Mouse (Mus musculus) forebrain, postnatal 0 days (tissue): ENCODE results near the gene Mrtfa. TPM values are rescaled to one million over a fixed set of nuclear protein-coding genes. Genes with fewer than 3 reads are reported as not detected.

Experiments used
- ATAC-seq: fragments of 200-750 bp; cut with Nextera tagmentation; 2 replicates; pipeline ENCODE4 v1.8.0; 2017; ENCODE audit warnings: mild to moderate bottlenecking, moderate library complexity
- DNase-seq: peaks from one replicate; pipeline ENCODE4 v3.0.0-alpha.2; 2015
- H3K27ac ChIP-seq: fragments of 300-500 bp; sonication (generic); 2 replicates; pipeline ENCODE4 v1.5.1; 2014; ENCODE audit warnings: low read depth, mild to moderate bottlenecking, antibody characterized with exemption, low read length, moderate library complexity, mixed read lengths
- H3K27me3 ChIP-seq: fragments of 300-500 bp; sonication (generic); 2 replicates; pipeline ENCODE4 v1.6.1; 2014; ENCODE audit warnings: mild to moderate bottlenecking, low read length, mixed read lengths; ENCODE audit not compliant: insufficient read depth
- H3K36me3 ChIP-seq: fragments of 300-500 bp; sonication (generic); 2 replicates; pipeline ENCODE4 v1.6.1; 2014; ENCODE audit warnings: mild to moderate bottlenecking, moderate library complexity; ENCODE audit not compliant: insufficient read depth
- H3K4me1 ChIP-seq: fragments of 300-500 bp; sonication (generic); 2 replicates; pipeline ENCODE4 v1.6.1; 2014; ENCODE audit warnings: antibody characterized with exemption; ENCODE audit not compliant: insufficient read depth
- H3K4me2 ChIP-seq: fragments of 300-500 bp; sonication (generic); 2 replicates; pipeline ENCODE4 v1.6.1; 2014; ENCODE audit warnings: low read depth, mild to moderate bottlenecking, moderate library complexity
- H3K4me3 ChIP-seq: fragments of 300-500 bp; sonication (generic); 2 replicates; pipeline ENCODE4 v1.5.1; 2014; ENCODE audit warnings: low read depth, low read length, mixed read lengths
- H3K9ac ChIP-seq: fragments of 300-500 bp; sonication (generic); 2 replicates; pipeline ENCODE4 v1.6.1; 2014; ENCODE audit warnings: mild to moderate bottlenecking
- H3K9me3 ChIP-seq: fragments of 300-500 bp; sonication (generic); 2 replicates; pipeline ENCODE4 v1.6.1; 2016; ENCODE audit warnings: low read length
- CTCF ChIP-seq: sonication (generic); IDR thresholded peaks from 2 replicates; pipeline ENCODE4 v1.5.1; 2016; ENCODE audit warnings: antibody characterized with exemption, control low read depth, low read depth
- WGBS: fragments of 180-500 bp; shearing (Covaris S2); extraction: QIAGEN DNeasy Blood & Tissue Kit; methylation state at CpG from one replicate; pipeline ENCODE4 v1.1.7; 2014; 5-methylcytosine and 5-hydroxymethylcytosine counted together
- polyA plus RNA-seq: library from polyadenylated mRNA; unstranded; fragments of >200 nt; fragmentation: Nextera tagmentation; extraction: Ambion mirVana; gene quantifications from 2 replicates; pipeline ENCODE4 v1.2.1, GENCODE M21; 2015
- total RNA-seq: library from RNA; depleted of rRNA; stranded (reverse); fragments of >200 nt; gene quantifications from 2 replicates; pipeline ENCODE4 v1.2.3, GENCODE M21; 2014

The Mrtfa gene
- total and polyA plus RNA-seq, 2 experiments from 2014 or later: 19.6 to 26.0 TPM

DNA sequence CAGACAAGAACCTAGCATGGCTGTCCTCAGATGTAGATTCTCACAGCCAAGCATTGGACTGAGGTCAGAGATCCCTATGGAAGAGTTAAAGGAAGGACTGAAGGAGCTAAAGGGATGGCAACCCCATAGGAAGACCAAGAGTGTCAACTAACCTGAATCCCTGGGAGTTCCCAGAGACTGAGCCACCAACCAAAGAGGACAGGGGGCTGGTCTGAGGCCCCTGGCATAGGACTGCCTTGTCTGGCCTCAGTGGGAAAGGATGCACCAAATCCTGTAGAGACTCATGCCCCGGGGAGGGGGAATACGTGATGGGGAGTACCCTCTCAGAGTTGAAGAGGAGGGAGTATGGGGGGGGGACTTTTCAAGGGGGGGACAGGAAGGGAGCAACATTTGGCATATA, 56.8 kb downstream of the Mrtfa start:
- WGBS: 100% methylated on average over 2 of the region's 2 CpGs
- no peak overlapping the region for H3K4me2 ChIP-seq
- no peak overlapping the region for H3K27ac ChIP-seq
- DNase-seq: no peak
- H3K27me3 ChIP-seq: no peaks in the 10 kb centered on the region
- no peak for ATAC-seq
- H3K9ac ChIP-seq: no peak overlapping the region
- peaks cover 7% of the 10 kb centered on the region for H3K4me1 ChIP-seq
- TF ChIP-seq CTCF: no peak
- H3K4me3 ChIP-seq: no peak overlapping the region
- no peaks in the 10 kb centered on the region for H3K9me3 ChIP-seq
- no peaks in the 10 kb centered on the region for H3K36me3 ChIP-seq

- no peaks in the 10 kb centered on the region for H3K27me3 ChIP-seq
- DNase-seq (no peak), ATAC-seq (no peak)
- H3K9me3 ChIP-seq: no peaks in the 10 kb centered on the region
- no peak overlapping the region for H3K27ac ChIP-seq
- no peak overlapping the region for H3K4me2 ChIP-seq
- WGBS: 94% methylated on average over 5 of the region's 5 CpGs
- no peaks in the 10 kb centered on the region for H3K36me3 ChIP-seq
- H3K4me1 ChIP-seq: peaks cover 7% of the 10 kb centered on the region
- no peak for TF ChIP-seq CTCF
- no peak overlapping the region for H3K9ac ChIP-seq
- no peak overlapping the region for H3K4me3 ChIP-seq
Measured at GRCm38 (mm10) chr15:81131152-81131551, 59.4 kb downstream of the Mrtfa start.

GRCm38 (mm10) chr15:81129970-81130369, 60.6 kb downstream of the Mrtfa start:
- no peak overlapping the region for H3K4me2 ChIP-seq
- 55% methylated on average over 8 of the region's 8 CpGs for WGBS
- peaks cover 7% of the 10 kb centered on the region for H3K4me1 ChIP-seq
- TF ChIP-seq CTCF: no peak
- H3K9ac ChIP-seq: no peak overlapping the region
- no peak overlapping the region for H3K27ac ChIP-seq
- no peaks in the 10 kb centered on the region for H3K9me3 ChIP-seq
- H3K4me3 ChIP-seq: no peak overlapping the region
- peak; percentile 8; the same call in 1 of the 2 replicates for ATAC-seq
- H3K36me3 ChIP-seq: no peaks in the 10 kb centered on the region
- peak; percentile 63 for DNase-seq
- no peaks in the 10 kb centered on the region for H3K27me3 ChIP-seq

DNA sequence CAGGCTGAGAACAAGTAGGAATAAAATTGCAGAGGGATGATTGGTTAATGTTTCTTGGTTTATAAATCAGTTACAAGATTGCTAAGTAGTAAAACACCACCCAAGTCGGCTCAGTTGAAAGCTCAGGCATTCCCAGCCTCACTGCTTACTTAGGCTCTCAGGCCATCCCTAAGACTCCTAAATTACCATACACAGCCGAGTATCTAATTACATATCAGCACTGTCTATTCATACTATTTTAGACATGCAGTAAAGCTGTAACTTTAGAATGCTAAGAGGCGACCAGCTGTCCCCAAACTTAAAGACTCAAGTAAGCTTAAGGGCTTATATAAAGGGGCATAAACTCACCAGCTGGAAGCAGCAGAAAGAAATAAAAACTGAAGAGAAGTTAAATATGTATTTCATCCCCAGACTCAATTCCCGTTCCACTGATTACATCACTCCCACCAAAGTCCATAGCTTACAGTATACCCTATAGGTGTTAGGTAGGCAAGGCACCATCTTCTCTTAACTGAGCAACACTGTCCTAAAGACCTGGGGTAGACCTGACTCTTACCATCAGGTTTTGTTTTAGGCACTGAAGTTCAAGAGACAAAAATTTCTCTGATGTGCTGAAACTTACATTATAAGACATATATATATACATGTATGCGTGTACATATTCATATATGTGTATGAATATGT, 62.3 kb downstream of the Mrtfa start:
- no peaks in the 10 kb centered on the region for H3K36me3 ChIP-seq
- H3K9ac ChIP-seq: no peak overlapping the region
- H3K27me3 ChIP-seq: no peaks in the 10 kb centered on the region
- H3K4me2 ChIP-seq: no peak overlapping the region
- peak; percentile 70 for ATAC-seq
- no peak overlapping the region for H3K27ac ChIP-seq
- 61% methylated on average over 5 of the region's 5 CpGs for WGBS
- no peak overlapping the region for H3K4me3 ChIP-seq
- H3K9me3 ChIP-seq: no peaks in the 10 kb centered on the region
- TF ChIP-seq CTCF: no peak
- peaks cover 7% of the 10 kb centered on the region for H3K4me1 ChIP-seq
- DNase-seq: no peak

GRCm38 (mm10) chr15:81124282-81124681, 66.3 kb downstream of the Mrtfa start:
- no peak overlapping the region for H3K9ac ChIP-seq
- WGBS: 98% methylated on average over 2 of the region's 2 CpGs
- H3K36me3 ChIP-seq: no peaks in the 10 kb centered on the region
- no peak overlapping the region for H3K27ac ChIP-seq
- ATAC-seq (no peak), DNase-seq (no peak)
- H3K4me3 ChIP-seq: no peak overlapping the region
- no peaks in the 10 kb centered on the region for H3K9me3 ChIP-seq
- no peaks in the 10 kb centered on the region for H3K4me1 ChIP-seq
- no peaks in the 10 kb centered on the region for H3K27me3 ChIP-seq
- no peak for TF ChIP-seq CTCF
- H3K4me2 ChIP-seq: no peak overlapping the region

DNA sequence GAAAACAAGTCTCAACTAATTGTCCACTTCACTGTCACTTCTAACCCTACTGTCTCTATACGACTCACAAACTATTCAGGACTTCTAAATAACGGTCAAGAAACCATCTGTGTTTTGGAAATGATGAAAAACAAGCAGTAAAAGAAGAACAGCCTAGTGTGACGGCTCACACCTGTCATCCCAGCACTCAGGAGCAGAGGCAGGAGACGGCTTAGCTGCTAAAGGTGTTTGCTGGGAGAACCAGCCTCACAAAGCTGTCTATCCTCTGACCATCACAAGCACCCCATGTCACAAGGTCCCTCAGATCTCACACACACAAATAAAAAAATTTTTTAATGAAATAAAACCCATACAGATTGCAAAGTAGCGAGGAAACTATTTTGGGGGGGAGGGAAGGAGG, 67.4 kb downstream of the Mrtfa start:
- Histone ChIP-seq H3K27me3 (no peaks in the 10 kb centered on the region), H3K9me3 (no peaks in the 10 kb centered on the region), H3K27ac (no peak overlapping the region), H3K4me1 (no peaks in the 10 kb centered on the region), H3K4me2 (no peak overlapping the region), H3K9ac (no peak overlapping the region), H3K4me3 (no peak overlapping the region), H3K36me3 (no peaks in the 10 kb centered on the region)
- 62% methylated on average over 5 of the region's 5 CpGs for WGBS
- DNase-seq: no peak
- no peak for ATAC-seq
- no peak for TF ChIP-seq CTCF

DNA sequence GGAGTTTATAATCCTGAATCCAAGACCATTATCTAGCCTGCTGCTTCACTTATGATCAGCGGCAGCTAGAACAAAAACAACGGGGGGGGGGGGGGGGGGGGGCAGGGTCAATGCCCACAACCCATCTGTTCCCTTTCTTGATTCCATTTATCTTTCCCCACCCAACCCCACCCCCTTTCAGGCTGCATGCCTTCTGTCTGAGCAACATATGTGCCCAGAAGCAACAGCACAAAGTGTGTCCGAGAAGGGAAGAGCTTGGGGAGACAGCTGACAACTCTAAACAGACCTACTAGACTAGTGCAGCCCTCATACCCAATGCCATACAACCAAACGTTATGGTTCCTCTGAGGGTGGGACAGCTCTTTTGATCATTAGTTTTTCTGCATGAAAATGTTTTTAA, 68.0 kb downstream of the Mrtfa start:
- no peak for TF ChIP-seq CTCF
- no peak overlapping the region for H3K4me2 ChIP-seq
- no peaks in the 10 kb centered on the region for H3K36me3 ChIP-seq
- H3K4me3 ChIP-seq: no peak overlapping the region
- WGBS: 44% methylated on average over 4 of the region's 4 CpGs
- no peaks in the 10 kb centered on the region for H3K4me1 ChIP-seq
- ATAC-seq (no peak), DNase-seq (no peak)
- no peak overlapping the region for H3K27ac ChIP-seq
- no peaks in the 10 kb centered on the region for H3K9me3 ChIP-seq
- H3K9ac ChIP-seq: no peak overlapping the region
- no peaks in the 10 kb centered on the region for H3K27me3 ChIP-seq
